Mouse (Mus musculus): ENCODE measurements around the gene Sec16b. TPM values are rescaled to one million over a fixed set of nuclear protein-coding genes. Genes with fewer than 3 reads are reported as not detected.

The Sec16b gene
- polyA plus RNA-seq, 1 experiment from 2014 or later: 0.52 TPM

DNA sequence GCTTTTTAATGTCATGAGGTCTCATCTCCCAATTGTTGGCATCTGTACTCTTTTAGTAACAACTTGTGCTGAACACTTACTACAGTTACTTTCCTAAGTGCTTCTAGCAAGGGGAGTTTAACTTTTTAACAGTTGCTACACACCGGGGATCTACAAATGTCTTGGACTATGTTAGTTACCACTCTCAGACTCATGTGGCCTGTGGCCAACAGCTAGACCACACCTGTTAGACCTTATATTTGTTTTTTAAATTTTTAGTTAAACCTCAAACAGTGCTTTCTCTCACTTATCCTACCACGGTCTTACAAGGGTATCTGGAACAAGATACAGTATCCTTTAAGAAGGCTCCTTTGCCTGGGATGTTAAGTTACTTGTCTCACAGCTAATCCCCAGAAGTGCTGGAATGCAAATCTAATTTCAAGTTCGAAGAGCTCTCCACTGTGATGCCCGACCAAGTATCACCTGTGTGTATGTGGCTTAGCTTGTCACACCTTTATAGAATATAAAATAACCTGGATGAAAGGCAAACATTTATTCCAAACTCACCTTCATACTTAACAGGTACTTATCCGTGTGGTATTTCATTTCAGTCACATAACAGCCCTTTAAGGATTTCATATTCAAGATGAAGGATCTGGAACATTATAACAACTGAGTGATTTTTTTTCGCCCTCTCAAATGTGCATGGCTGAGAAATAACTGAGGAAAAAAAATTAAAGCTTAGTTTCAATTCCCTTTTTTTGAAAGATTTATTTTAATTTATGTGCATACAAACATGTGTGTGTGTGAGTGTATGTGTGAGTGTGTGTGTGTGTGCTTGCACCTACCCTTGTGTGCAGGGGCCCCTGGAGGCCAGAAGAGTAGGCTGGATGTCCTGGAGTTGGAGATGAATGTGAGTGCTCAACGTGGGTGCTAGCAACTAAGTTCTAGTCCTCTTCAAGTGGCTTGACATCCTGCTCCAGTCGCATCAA is 10.6 kb downstream of the Sec16b start:
- no peak overlapping the region for H3K27ac ChIP-seq
- H3K36me3 ChIP-seq (replicated peaks): no peaks in the 10 kb centered on the region
- H3K4me3 ChIP-seq (replicated peaks): no peak overlapping the region
- no peak for ATAC-seq (ENCODE audit: low FRiP score)
- 0 out of 2 replicates have a peak, but pooled peaks cover 5% of the 10 kb centered on the region for H3K4me1 ChIP-seq
- H3K9ac ChIP-seq: no peak overlapping the region
- H3K9me3 ChIP-seq: no peaks in the 10 kb centered on the region
- no peaks in the 10 kb centered on the region for H3K27me3 ChIP-seq
- 84% methylated on average over 8 of the region's 8 CpGs for WGBS
- H3K4me2 ChIP-seq: no peak overlapping the region

DNA sequence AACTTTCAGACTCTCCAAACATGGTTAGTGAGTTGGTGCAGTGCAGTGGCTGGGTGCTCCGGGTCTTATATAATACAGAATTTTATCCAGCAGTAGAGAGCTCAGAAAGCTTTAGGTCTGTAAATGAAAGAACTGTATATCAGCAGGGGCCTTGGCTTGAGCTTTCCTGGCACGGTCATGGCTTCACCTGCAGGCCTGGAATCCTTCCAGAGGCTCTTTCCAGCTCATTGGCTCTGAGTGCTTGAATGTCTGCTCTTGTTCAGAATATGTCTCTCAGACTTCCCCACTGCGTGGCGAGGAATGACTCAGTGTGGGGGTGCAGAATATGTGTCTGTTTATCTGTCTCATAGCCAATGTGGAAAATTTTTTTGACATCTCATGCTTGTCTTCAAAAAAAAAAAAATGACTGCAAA is 11.6 kb downstream of the Sec16b start:
- WGBS: 69% methylated on average over 4 of the region's 4 CpGs
- Histone ChIP-seq H3K27ac (no peak overlapping the region), H3K9me3 (no peaks in the 10 kb centered on the region), H3K4me1 (0 out of 2 replicates have a peak, but pooled peaks cover 5% of the 10 kb centered on the region), H3K27me3 (no peaks in the 10 kb centered on the region), H3K4me3 (replicated peaks) (no peak overlapping the region), H3K4me2 (no peak overlapping the region), H3K36me3 (replicated peaks) (no peaks in the 10 kb centered on the region), H3K9ac (no peak overlapping the region)
- ATAC-seq (ENCODE audit: low FRiP score): peak; percentile 41; the same call in 1 of the 2 replicates

DNA sequence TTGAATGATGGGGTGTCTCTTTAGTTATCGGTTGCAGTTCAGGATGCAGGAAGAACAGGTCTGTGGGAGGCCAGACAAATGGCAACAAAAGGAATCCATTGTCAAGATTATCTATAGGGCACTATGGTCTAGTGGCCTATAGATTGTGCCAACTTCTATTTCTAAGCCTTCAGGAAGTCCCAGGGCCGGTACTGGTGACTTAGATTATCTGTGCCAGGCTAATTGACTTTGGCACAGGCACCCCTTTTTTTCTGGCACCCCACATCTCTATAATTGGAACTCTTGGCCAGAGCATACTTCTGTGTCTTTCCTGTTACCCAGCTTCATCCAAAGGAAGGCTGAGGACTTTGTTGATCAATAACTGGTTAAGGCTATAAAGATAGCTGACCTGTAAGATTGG is 12.9 kb downstream of the Sec16b start:
- 0 out of 2 replicates have a peak, but pooled peaks cover 5% of the 10 kb centered on the region for H3K4me1 ChIP-seq
- no peaks in the 10 kb centered on the region for H3K9me3 ChIP-seq
- 85% methylated on average over 2 of the region's 2 CpGs for WGBS
- no peak for ATAC-seq (ENCODE audit: low FRiP score)
- no peak overlapping the region for H3K27ac ChIP-seq
- no peak overlapping the region for H3K4me3 ChIP-seq (replicated peaks)
- no peaks in the 10 kb centered on the region for H3K27me3 ChIP-seq
- H3K9ac ChIP-seq: no peak overlapping the region
- no peak overlapping the region for H3K4me2 ChIP-seq
- no peaks in the 10 kb centered on the region for H3K36me3 ChIP-seq (replicated peaks)

DNA sequence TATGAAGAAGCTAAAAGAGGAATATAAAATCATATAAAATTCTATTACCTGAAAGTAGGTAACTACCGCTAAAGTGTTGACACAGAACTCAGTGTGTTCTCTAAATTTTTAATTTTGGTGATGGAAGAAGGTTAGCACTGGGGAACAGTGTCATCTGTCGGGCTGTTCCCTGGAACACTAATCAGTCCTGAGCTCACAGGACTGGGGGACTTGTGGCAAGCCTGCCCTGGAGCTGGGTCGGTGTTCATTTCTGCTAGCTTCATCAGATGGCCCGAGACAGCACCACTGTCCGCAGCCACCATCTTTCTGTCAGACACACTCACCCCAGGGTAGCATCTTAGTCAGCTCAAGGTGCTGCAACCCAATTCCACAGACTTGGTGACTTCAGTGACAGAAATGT is 15.8 kb downstream of the Sec16b start:
- Histone ChIP-seq H3K27ac (no peak overlapping the region), H3K4me3 (replicated peaks) (no peak overlapping the region), H3K4me1 (0 out of 2 replicates have a peak, but pooled peaks cover 5% of the 10 kb centered on the region), H3K9me3 (no peaks in the 10 kb centered on the region), H3K27me3 (no peaks in the 10 kb centered on the region), H3K36me3 (replicated peaks) (no peaks in the 10 kb centered on the region), H3K9ac (no peak overlapping the region), H3K4me2 (no peak overlapping the region)
- 92% methylated on average over 5 of the region's 5 CpGs for WGBS
- ATAC-seq (ENCODE audit: low FRiP score): no peak

DNA sequence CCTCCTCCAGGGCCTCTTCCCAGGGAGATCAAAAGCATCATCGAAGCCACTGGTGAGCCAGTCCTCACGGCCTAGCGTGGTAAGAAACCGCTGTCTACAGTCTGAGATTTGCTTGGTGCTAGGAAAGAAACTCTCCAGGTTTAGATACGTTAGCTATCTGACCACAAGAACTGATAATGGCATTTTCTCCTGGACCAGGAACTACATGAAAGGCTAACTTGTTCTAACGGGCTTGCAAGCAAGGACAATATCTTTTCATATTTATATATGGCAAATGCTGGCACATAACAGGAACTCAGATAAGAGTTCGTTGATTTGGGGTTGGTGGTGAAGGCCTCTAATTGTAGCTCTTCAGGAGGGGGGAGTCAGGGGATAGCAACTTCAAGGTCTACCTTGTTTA is 18.2 kb downstream of the Sec16b start:
- Histone ChIP-seq H3K4me2 (no peak overlapping the region), H3K36me3 (replicated peaks) (no peaks in the 10 kb centered on the region), H3K9me3 (no peaks in the 10 kb centered on the region), H3K9ac (no peak overlapping the region), H3K4me1 (no peaks in the 10 kb centered on the region), H3K27me3 (no peaks in the 10 kb centered on the region), H3K27ac (no peak overlapping the region), H3K4me3 (replicated peaks) (no peak overlapping the region)
- ATAC-seq (ENCODE audit: low FRiP score): no peak
- 88% methylated on average over 7 of the region's 7 CpGs for WGBS

DNA sequence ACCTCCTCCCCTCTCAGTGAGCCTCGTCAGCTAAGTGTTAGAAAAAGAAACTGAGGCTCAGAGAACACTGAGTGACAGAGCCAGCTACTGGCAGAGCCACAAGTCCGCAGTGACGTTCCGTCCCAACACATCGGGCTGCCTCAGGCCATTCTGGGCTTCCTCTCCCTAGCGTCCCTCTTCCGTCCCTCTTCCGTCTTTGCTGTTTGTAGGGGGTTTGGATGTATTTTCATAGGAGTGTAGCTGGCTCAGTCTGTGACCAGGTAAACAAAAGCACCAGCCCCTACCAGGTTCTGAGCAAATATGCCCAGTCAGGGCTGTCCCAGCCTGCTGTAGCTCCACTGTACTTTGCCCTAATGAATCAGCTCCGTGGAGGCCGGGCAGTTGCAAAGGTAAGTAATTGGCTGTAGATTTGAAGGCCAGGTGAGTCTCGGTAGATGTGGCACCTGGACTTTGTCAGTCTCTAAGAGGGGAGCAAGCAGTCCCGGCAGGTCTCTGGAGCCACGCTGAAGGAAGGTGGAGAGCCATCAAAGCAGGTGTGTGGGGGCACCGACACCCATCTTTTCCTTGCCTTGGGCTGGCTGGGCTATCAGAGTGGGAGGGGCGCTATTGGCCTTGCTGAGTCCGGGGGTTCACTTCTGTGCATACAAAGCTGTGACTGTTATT is 19.3 kb downstream of the Sec16b start:
- Histone ChIP-seq H3K4me1 (no peaks in the 10 kb centered on the region), H3K4me2 (no peak overlapping the region), H3K9me3 (no peaks in the 10 kb centered on the region), H3K9ac (no peak overlapping the region), H3K36me3 (replicated peaks) (no peaks in the 10 kb centered on the region), H3K27ac (no peak overlapping the region), H3K27me3 (no peaks in the 10 kb centered on the region), H3K4me3 (replicated peaks) (no peak overlapping the region)
- no peak for ATAC-seq (ENCODE audit: low FRiP score)
- 92% methylated on average over 16 of the region's 16 CpGs for WGBS

DNA sequence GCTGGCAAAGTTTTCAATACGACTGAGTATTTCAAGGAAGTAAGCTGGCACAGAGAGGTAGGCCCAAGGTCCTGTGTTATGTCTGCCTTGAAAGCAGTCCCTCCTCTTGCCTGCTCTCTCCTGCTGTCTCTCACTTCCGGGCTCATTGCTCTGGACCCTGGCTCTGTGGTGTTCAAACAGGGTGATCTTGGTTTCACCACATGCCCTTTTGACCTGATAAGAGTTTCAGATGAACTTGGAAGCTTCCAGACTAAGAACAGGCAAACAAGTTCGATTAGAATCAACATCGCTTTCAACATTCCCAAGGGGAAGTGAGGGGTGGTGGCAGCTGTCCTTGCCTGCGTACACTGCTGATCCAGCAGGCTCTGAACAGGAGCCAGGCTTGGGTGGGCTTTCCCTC is 20.1 kb downstream of the Sec16b start:
- no peak overlapping the region for H3K9ac ChIP-seq
- no peaks in the 10 kb centered on the region for H3K9me3 ChIP-seq
- no peak overlapping the region for H3K27ac ChIP-seq
- no peak overlapping the region for H3K4me3 ChIP-seq (replicated peaks)
- no peak overlapping the region for H3K4me2 ChIP-seq
- no peaks in the 10 kb centered on the region for H3K4me1 ChIP-seq
- H3K36me3 ChIP-seq (replicated peaks): no peaks in the 10 kb centered on the region
- 68% methylated on average over 5 of the region's 5 CpGs for WGBS
- no peak for ATAC-seq (ENCODE audit: low FRiP score)
- no peaks in the 10 kb centered on the region for H3K27me3 ChIP-seq

DNA sequence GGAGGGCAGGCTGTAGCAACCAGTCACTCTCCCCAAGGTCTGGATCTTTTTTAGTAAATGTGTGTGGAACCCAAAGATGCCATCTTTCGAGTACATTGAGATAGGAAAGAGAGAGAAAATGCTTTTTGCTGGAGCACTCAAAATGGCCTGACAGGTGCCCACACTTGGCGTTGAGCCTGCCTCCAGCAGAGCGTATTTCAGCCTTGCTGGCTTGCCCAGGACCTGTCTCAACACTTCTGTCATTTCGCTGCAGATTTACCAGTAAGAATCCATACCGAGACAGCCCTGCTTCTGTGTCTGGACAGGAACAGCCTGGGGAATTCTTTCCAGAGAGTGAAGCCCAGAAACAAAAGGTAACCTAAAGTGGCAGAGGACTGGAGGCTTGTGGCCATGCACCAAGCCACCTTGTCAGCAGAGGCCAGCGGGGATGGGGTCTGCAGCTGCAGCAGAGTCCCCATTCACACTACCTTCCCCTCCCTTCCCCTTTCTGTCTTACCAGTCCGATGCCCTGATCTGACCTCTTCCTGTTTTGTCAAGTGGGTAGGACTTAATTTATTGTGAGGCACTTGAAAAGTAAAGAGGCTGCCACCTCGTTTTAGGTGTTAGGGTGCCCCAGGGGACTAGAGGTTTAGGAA is 26.4 kb downstream of the Sec16b start:
- Histone ChIP-seq H3K4me3 (replicated peaks) (no peak overlapping the region), H3K27ac (no peak overlapping the region), H3K27me3 (peaks cover 3% of the 10 kb centered on the region), H3K4me2 (no peak overlapping the region), H3K4me1 (peaks cover 7% of the 10 kb centered on the region; the same call in 1 of the 2 replicates), H3K9ac (no peak overlapping the region), H3K36me3 (replicated peaks) (no peaks in the 10 kb centered on the region), H3K9me3 (no peaks in the 10 kb centered on the region)
- ATAC-seq (ENCODE audit: low FRiP score): no peak
- WGBS: 53% methylated on average over 8 of the region's 8 CpGs

DNA sequence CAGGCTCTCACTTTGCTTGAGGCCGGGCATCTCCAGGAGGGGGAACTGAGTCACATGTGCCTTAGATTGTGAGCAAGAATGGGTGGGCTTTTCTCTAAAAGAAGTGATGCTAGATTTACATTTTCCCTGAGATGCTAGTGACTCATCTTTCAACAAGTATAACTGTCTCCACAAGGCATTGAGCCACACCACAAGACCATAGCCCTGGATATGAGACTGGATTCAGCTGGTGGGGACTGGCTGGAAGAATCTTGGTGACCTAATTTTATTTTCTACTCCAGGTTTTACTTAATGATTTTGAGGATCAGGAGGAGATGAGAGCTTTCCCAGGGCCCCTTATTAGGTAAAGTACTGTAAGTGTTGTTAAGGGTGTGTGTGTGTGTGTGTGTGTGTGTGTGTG is 29.0 kb downstream of the Sec16b start:
- H3K4me2 ChIP-seq: no peak overlapping the region
- ATAC-seq (ENCODE audit: low FRiP score): no peak
- H3K4me3 ChIP-seq (replicated peaks): no peak overlapping the region
- WGBS: 92% methylated on average over 1 of the region's 1 CpGs
- no peaks in the 10 kb centered on the region for H3K9me3 ChIP-seq
- H3K4me1 ChIP-seq: peaks cover 7% of the 10 kb centered on the region; the same call in 1 of the 2 replicates
- H3K27ac ChIP-seq: no peak overlapping the region
- peaks cover 3% of the 10 kb centered on the region for H3K27me3 ChIP-seq
- no peak overlapping the region for H3K9ac ChIP-seq
- no peaks in the 10 kb centered on the region for H3K36me3 ChIP-seq (replicated peaks)

DNA sequence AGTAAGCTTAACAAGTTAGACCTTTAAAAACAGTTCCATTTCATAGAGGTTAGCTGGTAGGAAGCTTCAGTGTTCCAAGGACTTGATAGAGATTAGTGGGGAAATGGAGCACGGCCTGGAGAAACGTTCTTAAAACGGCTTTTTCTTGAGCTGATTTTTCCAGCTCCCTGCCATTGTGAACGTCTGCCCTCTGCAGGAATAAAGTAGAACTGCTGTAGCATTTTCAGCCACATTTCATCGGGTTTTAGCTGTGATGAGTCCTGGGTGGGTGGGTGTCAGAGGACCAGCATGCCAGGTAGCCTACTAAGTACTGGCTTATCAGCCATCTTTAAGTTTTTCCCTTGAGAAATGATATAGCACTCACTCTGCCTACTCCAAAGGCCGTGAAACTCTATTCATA is 29.9 kb downstream of the Sec16b start:
- H3K4me3 ChIP-seq (replicated peaks): no peak overlapping the region
- H3K36me3 ChIP-seq (replicated peaks): no peaks in the 10 kb centered on the region
- H3K9me3 ChIP-seq: no peaks in the 10 kb centered on the region
- H3K9ac ChIP-seq: no peak overlapping the region
- WGBS: 10% methylated on average over 6 of the region's 6 CpGs
- H3K4me2 ChIP-seq: no peak overlapping the region
- no peak overlapping the region for H3K27ac ChIP-seq
- peak; percentile 30; the same call in 1 of the 2 replicates for ATAC-seq (ENCODE audit: low FRiP score)
- H3K4me1 ChIP-seq: peaks cover 7% of the 10 kb centered on the region; the same call in 1 of the 2 replicates
- H3K27me3 ChIP-seq: peaks cover 3% of the 10 kb centered on the region

DNA sequence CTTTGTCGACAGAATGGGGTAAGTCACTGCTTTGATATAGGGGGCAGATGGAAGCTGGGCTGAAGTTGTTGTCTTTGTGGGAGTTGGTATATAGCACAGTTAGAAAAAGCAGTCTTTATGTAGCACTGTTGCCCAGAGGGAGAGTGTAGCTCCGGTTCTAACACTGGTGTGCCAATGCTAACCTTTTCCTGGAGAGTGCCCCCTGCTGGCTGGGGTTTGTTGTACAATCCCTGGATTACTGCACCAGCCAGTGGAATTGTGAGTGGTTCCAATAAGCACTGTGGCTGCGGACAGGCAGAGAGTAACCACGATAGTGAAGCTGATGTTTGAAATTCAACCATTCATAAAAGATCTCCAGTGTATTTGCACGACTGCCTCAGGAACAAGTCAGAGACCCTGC is 31.1 kb downstream of the Sec16b start:
- Histone ChIP-seq H3K9ac (no peak overlapping the region), H3K4me3 (replicated peaks) (no peak overlapping the region), H3K4me1 (peaks cover 7% of the 10 kb centered on the region; the same call in 1 of the 2 replicates), H3K4me2 (no peak overlapping the region), H3K9me3 (no peaks in the 10 kb centered on the region), H3K36me3 (replicated peaks) (no peaks in the 10 kb centered on the region), H3K27ac (no peak overlapping the region), H3K27me3 (peaks cover 3% of the 10 kb centered on the region)
- ATAC-seq (ENCODE audit: low FRiP score): no peak
- 84% methylated on average over 5 of the region's 5 CpGs for WGBS

DNA sequence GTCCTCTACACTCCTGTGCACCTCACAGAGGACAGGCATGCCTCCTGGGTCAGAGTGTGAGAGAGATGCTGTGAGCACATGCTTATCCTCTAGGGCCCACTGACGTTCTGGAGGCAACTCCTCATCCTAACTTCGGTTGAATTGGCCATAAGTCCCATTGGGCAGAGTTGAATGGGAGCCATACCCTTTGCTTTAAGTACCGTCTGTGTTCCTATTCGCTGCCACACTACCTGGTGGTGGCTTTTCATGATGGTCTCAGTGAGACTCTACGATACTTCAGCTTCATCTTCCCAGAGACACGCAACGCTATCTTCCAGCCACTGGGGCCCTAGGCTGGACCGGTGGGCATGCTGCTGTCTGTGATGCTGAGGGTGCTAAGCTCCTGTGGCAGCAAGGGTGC is 38.5 kb downstream of the Sec16b start:
- H3K9ac ChIP-seq: no peak overlapping the region
- no peak for ATAC-seq (ENCODE audit: low FRiP score)
- no peaks in the 10 kb centered on the region for H3K27me3 ChIP-seq
- no peak overlapping the region for H3K27ac ChIP-seq
- no peak overlapping the region for H3K4me2 ChIP-seq
- WGBS: 94% methylated on average over 8 of the region's 8 CpGs
- H3K36me3 ChIP-seq (replicated peaks): no peaks in the 10 kb centered on the region
- no peaks in the 10 kb centered on the region for H3K9me3 ChIP-seq
- no peak overlapping the region for H3K4me3 ChIP-seq (replicated peaks)
- H3K4me1 ChIP-seq: no peaks in the 10 kb centered on the region

All from forebrain, embryonic 12.5 days (tissue).